Mouse (Mus musculus) heart, postnatal 0 days (tissue): Measurements from ENCODE around the gene Tdpoz5.
"Not testable (repeated sequence)": the region's sequence is repeated elsewhere in the genome, so short reads cannot be mapped to it uniquely, and the experiment has no call there.

Experiments used
- CTCF ChIP-seq: IDR thresholded peaks from 2 replicates; pipeline ENCODE4 v1.5.1; 2016; ENCODE audit warnings: antibody characterized with exemption, control low read depth, low read depth
- EP300 ChIP-seq: IDR thresholded peaks from 2 replicates; pipeline ENCODE4 v1.6.1; 2016; ENCODE audit warnings: antibody characterized with exemption, low read depth

DNA sequence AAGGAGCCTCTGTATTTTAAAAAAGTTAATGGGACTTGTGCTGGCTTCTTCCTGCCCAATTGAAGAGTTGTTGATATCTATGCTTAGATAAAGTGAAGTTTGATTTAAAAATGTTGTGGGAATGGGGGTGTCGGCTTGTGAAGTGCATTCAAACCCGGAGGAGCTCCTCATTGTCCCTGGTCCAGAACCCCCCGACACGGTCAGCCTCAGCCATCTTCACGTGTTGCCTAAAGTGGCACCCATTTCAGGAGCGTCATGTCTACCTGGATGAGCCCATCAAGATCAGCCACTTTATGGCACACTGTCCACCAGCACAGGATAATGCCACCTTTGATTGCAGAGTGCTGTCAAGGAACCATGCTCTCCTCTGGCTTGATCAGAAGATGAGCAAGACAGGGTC lies 7.8 kb upstream of the Tdpoz5 start:
- not testable (repeated sequence) for TF ChIP-seq CTCF, EP300
